Mouse (Mus musculus): Measurements from ENCODE around the gene Sdf2. TPM values are rescaled to one million over a fixed set of nuclear protein-coding genes. Genes with fewer than 3 reads are reported as not detected.
A peak's percentile ranks its signal among the peaks of the same experiment; 100 is the strongest.

Gene Sdf2
- polyA plus RNA-seq, 1 experiment from 2014 or later: 109 TPM

DNA sequence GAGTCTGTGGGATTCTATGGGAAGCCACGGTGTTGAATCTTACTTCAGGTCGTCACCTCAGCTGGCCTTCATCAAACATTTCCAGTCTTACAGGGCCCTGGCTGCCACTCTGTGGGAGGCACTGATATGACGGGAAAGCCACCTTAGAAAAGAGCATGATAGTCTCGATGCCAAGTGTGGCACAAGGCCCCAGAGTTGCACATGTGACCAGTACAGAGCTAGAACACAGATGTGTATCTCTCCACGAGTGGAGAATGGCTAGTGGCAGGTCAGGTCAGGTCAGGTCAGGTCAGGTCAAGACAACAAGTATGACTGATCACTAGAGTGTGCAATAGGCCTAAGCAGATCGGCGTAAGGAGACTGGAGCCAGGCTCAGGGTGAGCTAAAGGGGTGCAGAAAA lies 34.9 kb upstream of the Sdf2 start:
- TF ChIP-seq CTCF (IDR thresholded peaks at IDR 0.05): no peak
- no peak for TF ChIP-seq EP300 (IDR thresholded peaks at IDR 0.05)
- Histone ChIP-seq H3K4me2 (replicated peaks; ENCODE audit: low read depth, low read length) (no peak overlapping the region), H3K9ac (replicated peaks; ENCODE audit: low read depth) (no peak overlapping the region), H3K9me3 (ENCODE audit: low read length) (no peaks in the 10 kb centered on the region), H3K4me3 (ENCODE audit: low read depth, low read length) (no peak overlapping the region), H3K36me3 (ENCODE audit: insufficient read depth, low read length) (peaks cover 80% of the 10 kb centered on the region), H3K27me3 (replicated peaks; ENCODE audit: insufficient read depth, low read length) (no peaks in the 10 kb centered on the region), H3K27ac (ENCODE audit: low read length) (no peak overlapping the region), H3K4me1 (ENCODE audit: insufficient read depth, low read depth, low read length) (no peaks in the 10 kb centered on the region)
- DNase-seq (ENCODE audit: low spot score): no peak
- 59% methylated on average over 7 of the region's 7 CpGs for WGBS
- ATAC-seq: no peak

GRCm38 (mm10) chr11:78211513-78211912 lies 34.0 kb upstream of the Sdf2 start:
- H3K4me3 ChIP-seq (ENCODE audit: low read depth, low read length): no peak overlapping the region
- H3K27ac ChIP-seq (ENCODE audit: low read length): no peak overlapping the region
- H3K27me3 ChIP-seq (replicated peaks; ENCODE audit: insufficient read depth, low read length): no peaks in the 10 kb centered on the region
- H3K9ac ChIP-seq (replicated peaks; ENCODE audit: low read depth): no peak overlapping the region
- TF ChIP-seq EP300 (IDR thresholded peaks at IDR 0.05) (no peak), CTCF (IDR thresholded peaks at IDR 0.05) (no peak)
- no peak overlapping the region for H3K4me2 ChIP-seq (replicated peaks; ENCODE audit: low read depth, low read length)
- H3K9me3 ChIP-seq (ENCODE audit: low read length): no peaks in the 10 kb centered on the region
- peaks cover 82% of the 10 kb centered on the region for H3K36me3 ChIP-seq (ENCODE audit: insufficient read depth, low read length)
- DNase-seq (ENCODE audit: low spot score) (peak; percentile 52), ATAC-seq (no peak)
- H3K4me1 ChIP-seq (ENCODE audit: insufficient read depth, low read depth, low read length): no peaks in the 10 kb centered on the region
- WGBS: 53% methylated on average over 5 of the region's 5 CpGs

GRCm38 (mm10) chr11:78213086-78213817 lies 32.3 kb upstream of the Sdf2 start:
- Histone ChIP-seq H3K9ac (replicated peaks; ENCODE audit: low read depth) (no peak overlapping the region), H3K4me3 (ENCODE audit: low read depth, low read length) (no peak overlapping the region), H3K9me3 (ENCODE audit: low read length) (no peaks in the 10 kb centered on the region), H3K27me3 (replicated peaks; ENCODE audit: insufficient read depth, low read length) (no peaks in the 10 kb centered on the region), H3K4me2 (replicated peaks; ENCODE audit: low read depth, low read length) (no peak overlapping the region), H3K27ac (ENCODE audit: low read length) (no peak overlapping the region), H3K4me1 (ENCODE audit: insufficient read depth, low read depth, low read length) (no peaks in the 10 kb centered on the region), H3K36me3 (ENCODE audit: insufficient read depth, low read length) (peaks cover 73% of the 10 kb centered on the region)
- DNase-seq (ENCODE audit: low spot score) (no peak), ATAC-seq (no peak)
- 76% methylated on average over 14 of the region's 14 CpGs for WGBS
- TF ChIP-seq EP300 (IDR thresholded peaks at IDR 0.05) (no peak), CTCF (IDR thresholded peaks at IDR 0.05) (no peak)

DNA sequence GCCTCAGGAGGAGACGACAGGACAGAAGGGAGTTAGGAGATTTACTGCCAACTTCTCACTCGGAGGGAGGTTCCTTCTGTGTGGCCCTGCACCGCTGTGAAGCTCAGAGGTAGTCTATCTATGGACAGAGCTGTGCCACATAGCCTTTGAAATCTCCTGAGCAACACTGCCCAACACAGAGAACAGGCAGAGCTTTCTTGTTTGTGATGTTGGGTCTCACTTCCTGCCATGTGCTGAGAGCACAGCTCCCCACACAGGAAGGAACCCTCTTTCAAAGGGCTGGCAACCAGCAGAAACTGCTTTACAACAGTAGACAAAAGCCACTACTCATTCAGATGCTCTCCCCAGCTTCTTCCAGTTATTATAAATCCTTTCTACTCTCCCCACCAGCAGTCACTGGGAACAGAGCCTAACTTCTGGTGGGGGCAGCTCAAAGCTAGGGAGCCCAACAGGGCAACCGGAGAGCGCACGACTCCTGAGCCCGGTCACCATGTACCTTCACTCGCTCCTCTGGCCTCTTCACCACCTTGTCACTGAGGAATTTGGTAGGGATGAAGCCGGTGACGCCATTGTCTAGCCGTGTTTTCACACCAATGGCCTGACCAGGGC lies 29.7 kb upstream of the Sdf2 start:
- 89% methylated on average over 11 of the region's 11 CpGs for WGBS
- no peaks in the 10 kb centered on the region for H3K9me3 ChIP-seq (ENCODE audit: low read length)
- no peak overlapping the region for H3K4me2 ChIP-seq (replicated peaks; ENCODE audit: low read depth, low read length)
- no peak overlapping the region for H3K27ac ChIP-seq (ENCODE audit: low read length)
- H3K27me3 ChIP-seq (replicated peaks; ENCODE audit: insufficient read depth, low read length): no peaks in the 10 kb centered on the region
- DNase-seq (ENCODE audit: low spot score) (no peak), ATAC-seq (no peak)
- no peak overlapping the region for H3K9ac ChIP-seq (replicated peaks; ENCODE audit: low read depth)
- H3K36me3 ChIP-seq (ENCODE audit: insufficient read depth, low read length): peaks cover 77% of the 10 kb centered on the region
- H3K4me1 ChIP-seq (ENCODE audit: insufficient read depth, low read depth, low read length): no peaks in the 10 kb centered on the region
- no peak overlapping the region for H3K4me3 ChIP-seq (ENCODE audit: low read depth, low read length)
- TF ChIP-seq EP300 (IDR thresholded peaks at IDR 0.05): no peak
- TF ChIP-seq CTCF (IDR thresholded peaks at IDR 0.05): no peak

- TF ChIP-seq EP300 (IDR thresholded peaks at IDR 0.05): no peak
- TF ChIP-seq CTCF (IDR thresholded peaks at IDR 0.05): no peak
- Histone ChIP-seq H3K27me3 (replicated peaks; ENCODE audit: insufficient read depth, low read length) (no peaks in the 10 kb centered on the region), H3K36me3 (ENCODE audit: insufficient read depth, low read length) (peaks cover 82% of the 10 kb centered on the region), H3K4me3 (ENCODE audit: low read depth, low read length) (no peak overlapping the region), H3K27ac (ENCODE audit: low read length) (no peak overlapping the region), H3K9me3 (ENCODE audit: low read length) (no peaks in the 10 kb centered on the region), H3K4me1 (ENCODE audit: insufficient read depth, low read depth, low read length) (no peaks in the 10 kb centered on the region), H3K4me2 (replicated peaks; ENCODE audit: low read depth, low read length) (no peak overlapping the region), H3K9ac (replicated peaks; ENCODE audit: low read depth) (no peak overlapping the region)
- WGBS: 77% methylated on average over 4 of the region's 4 CpGs
- no peak for DNase-seq (ENCODE audit: low spot score)
- ATAC-seq: no peak
Measured at GRCm38 (mm10) chr11:78223586-78223985, 22.0 kb upstream of the Sdf2 start.

DNA sequence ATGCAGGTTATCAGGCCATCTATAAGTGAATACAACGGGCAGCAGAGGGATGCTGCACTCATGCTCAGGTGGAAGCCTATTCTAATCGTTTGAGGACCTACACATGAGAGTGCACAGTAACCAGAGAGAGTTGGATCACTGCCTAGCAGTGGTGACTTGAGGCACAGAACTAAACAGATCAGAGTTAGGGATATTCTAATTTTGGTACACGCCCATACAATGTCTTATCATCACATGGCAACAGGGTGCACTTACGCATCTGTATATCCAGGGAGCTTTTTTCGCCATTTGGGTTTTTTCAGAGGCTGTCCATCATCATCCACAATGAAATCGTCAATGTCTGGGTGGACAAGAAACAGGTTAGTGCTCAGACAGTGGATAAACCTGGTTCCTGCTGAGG lies 14.0 kb upstream of the Sdf2 start:
- Histone ChIP-seq H3K4me2 (replicated peaks; ENCODE audit: low read depth, low read length) (no peak overlapping the region), H3K36me3 (ENCODE audit: insufficient read depth, low read length) (peaks cover 58% of the 10 kb centered on the region; the same call in 1 of the 2 replicates), H3K27me3 (replicated peaks; ENCODE audit: insufficient read depth, low read length) (no peaks in the 10 kb centered on the region), H3K4me3 (ENCODE audit: low read depth, low read length) (no peak overlapping the region), H3K9ac (replicated peaks; ENCODE audit: low read depth) (no peak overlapping the region), H3K27ac (ENCODE audit: low read length) (no peak overlapping the region), H3K9me3 (ENCODE audit: low read length) (no peaks in the 10 kb centered on the region), H3K4me1 (ENCODE audit: insufficient read depth, low read depth, low read length) (no peaks in the 10 kb centered on the region)
- DNase-seq (ENCODE audit: low spot score) (no peak), ATAC-seq (no peak)
- WGBS: 90% methylated on average over 6 of the region's 6 CpGs
- TF ChIP-seq EP300 (IDR thresholded peaks at IDR 0.05) (no peak), CTCF (IDR thresholded peaks at IDR 0.05) (no peak)
